Mouse (Mus musculus): ENCODE measurements around the gene Chl1. TPM values are rescaled to one million over a fixed set of nuclear protein-coding genes. Genes with fewer than 3 reads are reported as not detected.

Gene Chl1
- polyA plus RNA-seq, 1 experiment from 2014 or later: 0.12 TPM

DNA sequence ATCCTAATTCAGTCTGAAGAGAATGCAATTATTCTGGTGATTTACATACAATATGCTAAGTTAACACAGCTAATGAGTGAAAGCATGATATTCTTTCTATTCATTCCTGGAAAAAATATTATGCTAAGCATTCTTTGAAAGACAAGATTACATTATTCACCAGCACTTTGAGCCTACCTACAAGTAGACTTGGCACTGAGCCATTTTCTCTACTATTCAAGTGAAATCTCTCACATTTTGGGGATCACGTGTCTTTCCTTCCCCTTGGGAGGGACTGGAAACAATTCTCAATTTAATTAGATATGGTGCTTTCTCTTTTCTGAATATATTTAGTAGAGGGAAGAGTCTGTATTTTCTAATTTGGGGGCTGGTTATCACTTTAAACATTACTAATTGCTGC, 4.0 kb downstream of the Chl1 start:
- 31% methylated on average over 1 of the region's 1 CpGs for WGBS
- Histone ChIP-seq H3K36me3 (ENCODE audit: insufficient read depth, low read length) (no peaks in the 10 kb centered on the region), H3K9ac (replicated peaks; ENCODE audit: low read depth) (no peak overlapping the region), H3K9me3 (ENCODE audit: low read length) (no peaks in the 10 kb centered on the region), H3K27ac (ENCODE audit: low read length) (no peak overlapping the region), H3K4me3 (ENCODE audit: low read depth, low read length) (no peak overlapping the region), H3K27me3 (replicated peaks; ENCODE audit: insufficient read depth, low read length) (no peaks in the 10 kb centered on the region; the same call in 1 of the 2 replicates), H3K4me1 (ENCODE audit: insufficient read depth, low read depth, low read length) (no peaks in the 10 kb centered on the region), H3K4me2 (replicated peaks; ENCODE audit: low read depth, low read length) (no peak overlapping the region)
- ATAC-seq: no peak
- DNase-seq (ENCODE audit: low spot score): no peak
- no peak for TF ChIP-seq EP300 (IDR thresholded peaks at IDR 0.05)
- TF ChIP-seq CTCF (IDR thresholded peaks at IDR 0.05): no peak

DNA sequence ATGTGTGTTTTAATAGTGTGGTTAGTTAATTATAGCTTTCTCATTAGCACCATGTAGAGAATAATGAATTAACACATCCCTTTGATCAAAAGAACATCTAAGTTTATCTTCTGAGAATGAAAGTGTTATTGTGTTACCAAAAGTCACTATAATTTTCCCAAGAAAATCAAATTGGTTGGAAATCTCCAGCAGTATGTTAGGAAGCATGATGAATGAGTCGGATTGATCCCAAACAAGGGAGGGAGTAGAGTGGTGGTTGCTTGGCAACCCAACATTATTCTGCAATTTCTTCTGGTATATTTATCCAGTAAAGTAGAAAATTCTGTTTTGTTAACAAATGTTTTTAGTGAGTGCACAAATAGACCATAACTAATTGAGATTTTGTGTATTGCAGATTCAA, 4.4 kb downstream of the Chl1 start:
- no peak overlapping the region for H3K4me2 ChIP-seq (replicated peaks; ENCODE audit: low read depth, low read length)
- WGBS: 71% methylated on average over 1 of the region's 1 CpGs
- TF ChIP-seq EP300 (IDR thresholded peaks at IDR 0.05) (no peak), CTCF (IDR thresholded peaks at IDR 0.05) (no peak)
- no peaks in the 10 kb centered on the region for H3K9me3 ChIP-seq (ENCODE audit: low read length)
- H3K36me3 ChIP-seq (ENCODE audit: insufficient read depth, low read length): no peaks in the 10 kb centered on the region
- no peak overlapping the region for H3K27ac ChIP-seq (ENCODE audit: low read length)
- H3K27me3 ChIP-seq (replicated peaks; ENCODE audit: insufficient read depth, low read length): no peaks in the 10 kb centered on the region
- no peak overlapping the region for H3K4me3 ChIP-seq (ENCODE audit: low read depth, low read length)
- no peak for ATAC-seq
- no peak for DNase-seq (ENCODE audit: low spot score)
- H3K4me1 ChIP-seq (ENCODE audit: insufficient read depth, low read depth, low read length): no peaks in the 10 kb centered on the region
- no peak overlapping the region for H3K9ac ChIP-seq (replicated peaks; ENCODE audit: low read depth)

DNA sequence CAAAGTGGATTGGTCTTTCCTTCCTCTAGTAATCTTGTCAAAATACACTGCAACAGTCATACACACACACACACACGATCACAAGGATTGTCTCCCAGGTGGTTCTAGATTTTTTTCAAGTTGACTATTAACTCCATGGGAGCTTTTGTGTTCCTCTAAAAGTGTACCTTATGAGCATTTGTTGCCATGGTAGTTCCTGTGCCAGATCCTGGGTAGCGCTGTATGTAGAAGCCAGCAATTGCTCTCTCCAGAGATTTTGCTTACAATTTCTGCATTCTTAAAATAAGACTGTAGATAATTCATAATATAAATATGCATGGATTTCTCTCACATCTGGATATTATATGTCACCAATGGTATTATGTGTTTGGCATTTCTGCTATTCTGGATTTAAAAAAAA, 9.2 kb downstream of the Chl1 start:
- no peaks in the 10 kb centered on the region for H3K27me3 ChIP-seq (replicated peaks; ENCODE audit: insufficient read depth, low read length)
- TF ChIP-seq CTCF (IDR thresholded peaks at IDR 0.05) (no peak), EP300 (IDR thresholded peaks at IDR 0.05) (no peak)
- ATAC-seq: no peak
- H3K27ac ChIP-seq (ENCODE audit: low read length): no peak overlapping the region
- no peak overlapping the region for H3K9ac ChIP-seq (replicated peaks; ENCODE audit: low read depth)
- WGBS: 70% methylated on average over 2 of the region's 2 CpGs
- no peaks in the 10 kb centered on the region for H3K4me1 ChIP-seq (ENCODE audit: insufficient read depth, low read depth, low read length)
- H3K4me3 ChIP-seq (ENCODE audit: low read depth, low read length): no peak overlapping the region
- H3K4me2 ChIP-seq (replicated peaks; ENCODE audit: low read depth, low read length): no peak overlapping the region
- no peak for DNase-seq (ENCODE audit: low spot score)
- H3K36me3 ChIP-seq (ENCODE audit: insufficient read depth, low read length): no peaks in the 10 kb centered on the region
- no peaks in the 10 kb centered on the region for H3K9me3 ChIP-seq (ENCODE audit: low read length)

DNA sequence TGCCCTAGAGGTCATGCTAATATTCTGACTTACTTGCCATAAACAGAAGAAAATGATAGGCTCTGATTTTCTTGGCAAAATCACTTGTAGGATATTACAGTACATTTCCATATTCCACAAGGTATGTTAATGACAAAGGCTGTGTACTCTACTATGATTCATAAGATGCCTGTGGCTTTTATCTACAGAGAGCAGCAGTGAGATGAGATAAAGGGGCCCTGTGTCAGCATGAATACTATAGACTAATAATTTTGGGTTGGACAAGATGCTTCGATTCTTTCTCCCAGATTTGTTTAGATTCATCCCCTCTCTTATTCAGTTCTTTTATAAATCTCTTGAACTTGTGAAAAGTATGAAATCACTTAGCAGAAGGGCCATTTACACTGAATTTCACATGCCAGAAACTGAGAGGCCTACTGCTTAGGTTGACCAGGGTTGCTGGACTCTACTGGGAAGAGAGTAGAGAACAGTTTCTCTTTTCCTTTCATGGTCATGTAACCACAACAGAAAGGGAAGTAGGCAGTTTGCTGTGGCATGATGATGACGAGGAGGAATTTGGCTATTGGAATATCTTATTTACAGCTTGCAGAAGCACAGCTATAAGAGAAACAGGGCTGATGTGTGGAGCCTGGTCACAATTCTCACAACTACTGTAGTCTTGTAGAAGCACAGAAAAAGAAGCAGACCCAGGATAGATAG, 15.1 kb downstream of the Chl1 start:
- Histone ChIP-seq H3K9ac (replicated peaks; ENCODE audit: low read depth) (no peak overlapping the region), H3K27me3 (replicated peaks; ENCODE audit: insufficient read depth, low read length) (no peaks in the 10 kb centered on the region), H3K4me2 (replicated peaks; ENCODE audit: low read depth, low read length) (no peak overlapping the region), H3K4me3 (ENCODE audit: low read depth, low read length) (no peak overlapping the region), H3K27ac (ENCODE audit: low read length) (no peak overlapping the region), H3K36me3 (ENCODE audit: insufficient read depth, low read length) (no peaks in the 10 kb centered on the region), H3K9me3 (ENCODE audit: low read length) (no peaks in the 10 kb centered on the region), H3K4me1 (ENCODE audit: insufficient read depth, low read depth, low read length) (no peaks in the 10 kb centered on the region)
- TF ChIP-seq EP300 (IDR thresholded peaks at IDR 0.05) (no peak), CTCF (IDR thresholded peaks at IDR 0.05) (no peak)
- no peak for DNase-seq (ENCODE audit: low spot score)
- WGBS: 46% methylated on average over 2 of the region's 2 CpGs
- ATAC-seq: no peak

DNA sequence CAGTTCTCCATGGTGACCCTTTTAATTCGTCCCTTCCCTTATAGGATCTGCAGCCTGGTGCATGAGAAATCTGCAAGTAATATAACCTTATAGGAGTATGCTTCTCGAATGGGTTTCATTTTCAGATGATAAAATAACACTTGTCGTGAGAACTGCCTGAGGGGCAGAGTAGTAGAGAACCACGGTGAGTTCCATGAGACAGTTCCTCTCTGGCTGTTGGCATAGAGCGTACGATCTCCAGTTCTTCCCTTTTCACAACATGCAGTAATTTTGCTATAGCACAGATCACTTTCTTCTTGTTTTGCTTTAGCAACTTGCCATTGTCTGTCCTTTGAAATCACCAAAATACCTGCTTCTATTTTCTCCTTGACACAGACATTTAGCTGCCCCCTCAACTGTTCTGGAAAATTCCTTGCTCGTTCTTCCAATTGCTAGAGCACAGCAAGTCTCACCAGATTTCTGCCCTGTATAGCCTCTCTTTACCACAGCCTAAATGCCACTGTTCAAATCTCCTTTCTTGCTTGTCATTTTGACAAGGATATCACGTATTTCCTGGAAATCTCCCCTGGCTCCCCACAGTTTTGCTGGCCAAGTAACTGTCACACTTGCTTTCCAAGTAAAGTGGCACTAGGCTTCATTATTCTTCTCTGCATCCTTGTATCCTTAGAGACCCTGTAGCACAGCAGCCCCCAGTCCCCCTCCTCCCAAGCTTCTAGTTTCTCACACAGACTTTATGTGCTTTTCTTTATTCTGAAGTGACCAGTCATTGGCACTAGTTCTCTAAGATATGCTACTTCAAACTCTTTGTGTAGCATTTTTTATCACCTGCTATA, 16.8 kb downstream of the Chl1 start:
- DNase-seq (ENCODE audit: low spot score) (no peak), ATAC-seq (no peak)
- no peaks in the 10 kb centered on the region for H3K4me1 ChIP-seq (ENCODE audit: insufficient read depth, low read depth, low read length)
- no peak overlapping the region for H3K9ac ChIP-seq (replicated peaks; ENCODE audit: low read depth)
- H3K36me3 ChIP-seq (ENCODE audit: insufficient read depth, low read length): no peaks in the 10 kb centered on the region
- TF ChIP-seq EP300 (IDR thresholded peaks at IDR 0.05) (no peak), CTCF (IDR thresholded peaks at IDR 0.05) (no peak)
- no peak overlapping the region for H3K4me2 ChIP-seq (replicated peaks; ENCODE audit: low read depth, low read length)
- no peaks in the 10 kb centered on the region for H3K27me3 ChIP-seq (replicated peaks; ENCODE audit: insufficient read depth, low read length)
- H3K4me3 ChIP-seq (ENCODE audit: low read depth, low read length): no peak overlapping the region
- no peaks in the 10 kb centered on the region for H3K9me3 ChIP-seq (ENCODE audit: low read length)
- 68% methylated on average over 8 of the region's 8 CpGs for WGBS
- H3K27ac ChIP-seq (ENCODE audit: low read length): no peak overlapping the region

DNA sequence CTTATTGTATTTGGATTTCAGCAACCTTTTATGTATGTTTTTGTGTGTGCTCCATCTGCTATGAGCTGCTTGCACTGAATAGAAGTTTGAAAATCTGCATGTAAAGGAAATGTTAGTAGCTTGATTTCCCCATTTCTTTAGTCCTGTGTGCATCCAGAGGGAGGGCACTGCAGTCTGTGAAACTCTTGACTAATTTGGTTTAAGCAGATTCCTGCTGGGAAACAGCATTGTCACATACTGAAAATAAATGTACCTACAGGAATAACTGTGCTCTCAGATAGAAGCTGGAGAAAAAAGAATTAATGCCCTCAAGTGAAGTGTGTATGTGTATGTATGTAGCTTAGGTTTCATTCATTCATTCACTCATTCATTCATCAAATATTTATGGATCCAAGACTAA, 22.7 kb downstream of the Chl1 start:
- Histone ChIP-seq H3K4me2 (replicated peaks; ENCODE audit: low read depth, low read length) (no peak overlapping the region), H3K27ac (ENCODE audit: low read length) (no peak overlapping the region), H3K9ac (replicated peaks; ENCODE audit: low read depth) (no peak overlapping the region), H3K9me3 (ENCODE audit: low read length) (no peaks in the 10 kb centered on the region), H3K4me1 (ENCODE audit: insufficient read depth, low read depth, low read length) (no peaks in the 10 kb centered on the region), H3K27me3 (replicated peaks; ENCODE audit: insufficient read depth, low read length) (no peaks in the 10 kb centered on the region), H3K4me3 (ENCODE audit: low read depth, low read length) (no peak overlapping the region), H3K36me3 (ENCODE audit: insufficient read depth, low read length) (no peaks in the 10 kb centered on the region)
- DNase-seq (ENCODE audit: low spot score) (no peak), ATAC-seq (no peak)
- no peak for TF ChIP-seq EP300 (IDR thresholded peaks at IDR 0.05)
- no peak for TF ChIP-seq CTCF (IDR thresholded peaks at IDR 0.05)

Measured in lung, postnatal 0 days (tissue).